Mouse (Mus musculus): ENCODE measurements around the gene Fxyd6. TPM values are rescaled to one million over a fixed set of nuclear protein-coding genes. Genes with fewer than 3 reads are reported as not detected.

The Fxyd6 gene
- polyA plus RNA-seq, 1 experiment, result not detected

GRCm38 (mm10) chr9:45348560-45348959, 21.4 kb upstream of the Fxyd6 start:
- Histone ChIP-seq H3K4me1 (ENCODE audit: control insufficient read depth, insufficient read depth, low read length) (no peaks in the 10 kb centered on the region), H3K27ac (ENCODE audit: insufficient read depth, low read depth, low read length) (no peak overlapping the region), H3K4me3 (ENCODE audit: insufficient read depth, low read depth, low read length) (no peak overlapping the region)
- WGBS, result 84% methylated on average over 6 of the region's 6 CpGs
- no peak for TF ChIP-seq POLR2A (IDR thresholded peaks at IDR 0.05; ENCODE audit: insufficient read depth, low read depth, low read length)
- TF ChIP-seq CTCF (IDR thresholded peaks at IDR 0.05; ENCODE audit: insufficient read depth, low read depth, low read length), result no peak

GRCm38 (mm10) chr9:45349181-45349580, 20.8 kb upstream of the Fxyd6 start:
- no peak overlapping the region for H3K27ac ChIP-seq (ENCODE audit: insufficient read depth, low read depth, low read length)
- H3K4me1 ChIP-seq (ENCODE audit: control insufficient read depth, insufficient read depth, low read length), result no peaks in the 10 kb centered on the region
- TF ChIP-seq CTCF (IDR thresholded peaks at IDR 0.05; ENCODE audit: insufficient read depth, low read depth, low read length), result no peak
- TF ChIP-seq POLR2A (IDR thresholded peaks at IDR 0.05; ENCODE audit: insufficient read depth, low read depth, low read length), result no peak
- WGBS, result 19% methylated on average over 4 of the region's 4 CpGs
- no peak overlapping the region for H3K4me3 ChIP-seq (ENCODE audit: insufficient read depth, low read depth, low read length)

- 73% methylated on average over 5 of the region's 5 CpGs for WGBS
- H3K27ac ChIP-seq (ENCODE audit: insufficient read depth, low read depth, low read length), result no peak overlapping the region
- no peaks in the 10 kb centered on the region for H3K4me1 ChIP-seq (ENCODE audit: control insufficient read depth, insufficient read depth, low read length)
- no peak for TF ChIP-seq CTCF (IDR thresholded peaks at IDR 0.05; ENCODE audit: insufficient read depth, low read depth, low read length)
- no peak for TF ChIP-seq POLR2A (IDR thresholded peaks at IDR 0.05; ENCODE audit: insufficient read depth, low read depth, low read length)
- H3K4me3 ChIP-seq (ENCODE audit: insufficient read depth, low read depth, low read length), result no peak overlapping the region
Observed at GRCm38 (mm10) chr9:45349851-45350250, 20.1 kb upstream of the Fxyd6 start.

DNA sequence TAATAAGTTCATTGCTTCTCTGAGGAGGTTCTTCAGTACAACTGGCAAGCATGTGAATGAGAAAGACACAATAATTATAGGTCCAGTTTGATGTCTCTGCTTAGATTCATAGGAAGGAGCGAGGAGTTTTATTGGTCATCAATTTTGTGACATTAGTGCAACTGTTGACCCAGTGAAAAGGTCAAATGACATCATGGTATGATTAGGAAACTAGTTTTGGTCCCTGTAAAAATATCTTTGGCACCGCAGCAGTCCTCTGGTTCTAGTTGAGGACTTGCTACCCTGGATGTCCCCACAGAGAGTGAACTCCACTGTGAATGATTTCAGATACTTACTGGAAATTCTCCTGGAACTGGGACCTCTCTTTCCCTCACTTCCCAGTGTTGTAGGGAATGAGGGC, 14.8 kb upstream of the Fxyd6 start:
- TF ChIP-seq CTCF (IDR thresholded peaks at IDR 0.05; ENCODE audit: insufficient read depth, low read depth, low read length) (no peak), POLR2A (IDR thresholded peaks at IDR 0.05; ENCODE audit: insufficient read depth, low read depth, low read length) (no peak)
- Histone ChIP-seq H3K4me1 (ENCODE audit: control insufficient read depth, insufficient read depth, low read length) (no peaks in the 10 kb centered on the region), H3K4me3 (ENCODE audit: insufficient read depth, low read depth, low read length) (no peak overlapping the region), H3K27ac (ENCODE audit: insufficient read depth, low read depth, low read length) (no peak overlapping the region)
- WGBS, result 77% methylated on average over 2 of the region's 2 CpGs

DNA sequence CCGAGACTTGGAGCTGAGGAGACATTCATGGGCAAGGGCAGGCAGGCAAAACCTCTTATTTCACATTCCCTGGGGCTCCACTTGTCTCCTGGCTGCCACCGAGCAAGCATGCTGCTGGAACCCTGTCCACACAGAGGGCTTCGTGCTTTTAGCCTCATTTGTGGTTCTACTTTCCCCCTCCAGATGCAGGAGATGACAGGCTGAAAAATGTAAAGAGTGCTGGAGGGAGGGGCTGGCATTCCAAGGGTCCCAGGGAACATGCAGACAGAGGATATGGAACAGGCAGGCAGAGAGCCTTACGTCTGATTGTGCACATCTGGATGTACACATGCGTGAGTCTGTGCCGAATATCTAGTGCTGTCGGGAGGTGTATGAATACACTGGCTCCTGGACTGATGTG, 11.6 kb upstream of the Fxyd6 start:
- WGBS, result 86% methylated on average over 7 of the region's 7 CpGs
- no peak overlapping the region for H3K27ac ChIP-seq (ENCODE audit: insufficient read depth, low read depth, low read length)
- H3K4me3 ChIP-seq (ENCODE audit: insufficient read depth, low read depth, low read length), result no peak overlapping the region
- no peak for TF ChIP-seq CTCF (IDR thresholded peaks at IDR 0.05; ENCODE audit: insufficient read depth, low read depth, low read length)
- TF ChIP-seq POLR2A (IDR thresholded peaks at IDR 0.05; ENCODE audit: insufficient read depth, low read depth, low read length), result no peak
- H3K4me1 ChIP-seq (ENCODE audit: control insufficient read depth, insufficient read depth, low read length), result no peaks in the 10 kb centered on the region

GRCm38 (mm10) chr9:45362051-45362461, 7.9 kb upstream of the Fxyd6 start:
- no peak overlapping the region for H3K4me3 ChIP-seq (ENCODE audit: insufficient read depth, low read depth, low read length)
- no peaks in the 10 kb centered on the region for H3K4me1 ChIP-seq (ENCODE audit: control insufficient read depth, insufficient read depth, low read length)
- H3K27ac ChIP-seq (ENCODE audit: insufficient read depth, low read depth, low read length), result no peak overlapping the region
- TF ChIP-seq POLR2A (IDR thresholded peaks at IDR 0.05; ENCODE audit: insufficient read depth, low read depth, low read length) (no peak), CTCF (IDR thresholded peaks at IDR 0.05; ENCODE audit: insufficient read depth, low read depth, low read length) (no peak)
- 57% methylated on average over 2 of the region's 2 CpGs for WGBS

GRCm38 (mm10) chr9:45363639-45364214, 6.3 kb upstream of the Fxyd6 start:
- TF ChIP-seq CTCF (IDR thresholded peaks at IDR 0.05; ENCODE audit: insufficient read depth, low read depth, low read length) (no peak), POLR2A (IDR thresholded peaks at IDR 0.05; ENCODE audit: insufficient read depth, low read depth, low read length) (no peak)

GRCm38 (mm10) chr9:45367716-45368115, 2.3 kb upstream of the Fxyd6 start:
- H3K27ac ChIP-seq (ENCODE audit: insufficient read depth, low read depth, low read length), result no peak overlapping the region
- H3K4me3 ChIP-seq (ENCODE audit: insufficient read depth, low read depth, low read length), result no peak overlapping the region
- 58% methylated on average over 8 of the region's 8 CpGs for WGBS
- no peak for TF ChIP-seq CTCF (IDR thresholded peaks at IDR 0.05; ENCODE audit: insufficient read depth, low read depth, low read length)
- no peak for TF ChIP-seq POLR2A (IDR thresholded peaks at IDR 0.05; ENCODE audit: insufficient read depth, low read depth, low read length)
- H3K4me1 ChIP-seq (ENCODE audit: control insufficient read depth, insufficient read depth, low read length), result peaks cover 15% of the 10 kb centered on the region

More at GRCm38 (mm10) chr9:45363639-45364214, 6.3 kb upstream of the Fxyd6 start:
- 69% methylated on average over 7 of the region's 7 CpGs for WGBS
- no peaks in the 10 kb centered on the region for H3K4me1 ChIP-seq (ENCODE audit: control insufficient read depth, insufficient read depth, low read length)
- no peak overlapping the region for H3K4me3 ChIP-seq (ENCODE audit: insufficient read depth, low read depth, low read length)
- no peak overlapping the region for H3K27ac ChIP-seq (ENCODE audit: insufficient read depth, low read depth, low read length)

- TF ChIP-seq CTCF (IDR thresholded peaks at IDR 0.05; ENCODE audit: insufficient read depth, low read depth, low read length) (no peak), POLR2A (IDR thresholded peaks at IDR 0.05; ENCODE audit: insufficient read depth, low read depth, low read length) (no peak)
- WGBS, result 77% methylated on average over 5 of the region's 5 CpGs
- H3K4me1 ChIP-seq (ENCODE audit: control insufficient read depth, insufficient read depth, low read length), result peaks cover 17% of the 10 kb centered on the region
- no peak overlapping the region for H3K4me3 ChIP-seq (ENCODE audit: insufficient read depth, low read depth, low read length)
- H3K27ac ChIP-seq (ENCODE audit: insufficient read depth, low read depth, low read length), result no peak overlapping the region
Observed at GRCm38 (mm10) chr9:45368341-45368901, 1.6 kb upstream of the Fxyd6 start.

Measured in olfactory bulb, adult 2 months (tissue).